Mouse (Mus musculus) cerebellum, adult 11 months (tissue): ENCODE measurements around the gene Sfxn4.
"Not testable (repeated sequence)": the region's sequence is repeated elsewhere in the genome, so short reads cannot be mapped to it uniquely, and the experiment has no call there.

ENCODE experiments used
- DNase-seq: peaks from one replicate; pipeline ENCODE4 v3.0.0; 2022

The Sfxn4 gene

GRCm38 (mm10) chr19:60860868-60861700 lies at the start of gene Sfxn4:
Gene Sfxn4, minus strand, starts transcription at chr19:60861479.
- peak; percentile 87 for DNase-seq

- DNase-seq, result no peak
Measured at GRCm38 (mm10) chr19:60910304-60910703, 49.0 kb upstream of the Sfxn4 start.

GRCm38 (mm10) chr19:60905477-60905876 lies 44.2 kb upstream of the Sfxn4 start:
- DNase-seq, result no peak

GRCm38 (mm10) chr19:60903971-60904370 lies 42.7 kb upstream of the Sfxn4 start:
- DNase-seq, result no peak

GRCm38 (mm10) chr19:60903139-60903538 lies 41.9 kb upstream of the Sfxn4 start:
- no peak for DNase-seq

DNA sequence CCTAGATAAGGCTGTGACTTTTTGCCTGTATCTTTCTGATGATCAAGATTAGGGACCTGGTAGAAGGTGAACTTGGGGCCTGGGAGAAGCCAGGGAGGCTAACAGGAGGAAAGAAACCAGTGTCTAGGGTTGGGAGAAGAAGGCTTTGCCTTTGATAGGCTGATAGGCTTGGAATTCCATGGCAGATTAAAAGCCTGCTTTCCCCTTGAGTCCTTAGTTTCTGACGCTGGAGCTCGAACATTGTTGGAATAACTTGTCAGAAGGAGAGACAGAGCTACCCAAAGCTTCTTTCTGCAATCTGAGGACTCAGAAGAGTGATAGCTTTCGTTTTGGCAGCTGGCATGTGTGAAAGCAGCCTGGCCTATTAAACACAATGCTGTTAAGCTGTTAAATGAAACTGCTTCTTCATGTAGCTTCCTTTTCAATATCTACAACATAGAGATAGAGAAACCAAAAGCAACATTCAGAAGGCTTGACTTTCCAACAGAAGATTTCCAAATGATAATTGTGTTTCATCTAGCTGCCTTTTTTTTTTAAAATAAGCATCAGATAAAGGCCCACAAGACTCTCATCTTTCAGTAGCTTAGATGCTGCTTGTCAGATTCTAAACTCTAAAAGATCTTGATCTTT lies 34.1 kb upstream of the Sfxn4 start:
- no peak for DNase-seq

- peak; percentile 61 for DNase-seq
Measured at GRCm38 (mm10) chr19:60891934-60892547, 30.8 kb upstream of the Sfxn4 start.

DNA sequence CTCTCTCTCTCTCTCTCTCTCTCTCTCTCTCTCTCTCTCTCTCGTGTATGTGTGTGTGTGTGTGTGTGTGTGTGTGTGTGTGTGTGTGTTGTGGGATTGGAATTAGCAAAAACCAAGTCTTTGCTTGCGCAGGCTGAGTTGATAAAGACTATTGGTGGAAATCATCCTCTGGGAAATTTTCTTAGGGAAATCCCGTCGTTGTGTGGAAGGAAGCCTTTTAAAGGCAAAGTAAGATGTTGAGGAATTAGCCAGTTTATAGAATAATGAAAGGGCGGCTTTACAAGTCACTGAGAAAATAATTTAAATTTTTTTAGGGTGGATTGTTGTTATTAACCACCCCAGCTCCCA lies 29.8 kb upstream of the Sfxn4 start:
- no peak for DNase-seq

GRCm38 (mm10) chr19:60890391-60891122 lies 29.3 kb upstream of the Sfxn4 start:
- DNase-seq, result no peak

- peak; percentile 93 for DNase-seq
Measured at GRCm38 (mm10) chr19:60889714-60890315, 28.5 kb upstream of the Sfxn4 start, which contains the start of gene Grk5. Gene Grk5, plus strand, starts transcription at chr19:60889749.

DNA sequence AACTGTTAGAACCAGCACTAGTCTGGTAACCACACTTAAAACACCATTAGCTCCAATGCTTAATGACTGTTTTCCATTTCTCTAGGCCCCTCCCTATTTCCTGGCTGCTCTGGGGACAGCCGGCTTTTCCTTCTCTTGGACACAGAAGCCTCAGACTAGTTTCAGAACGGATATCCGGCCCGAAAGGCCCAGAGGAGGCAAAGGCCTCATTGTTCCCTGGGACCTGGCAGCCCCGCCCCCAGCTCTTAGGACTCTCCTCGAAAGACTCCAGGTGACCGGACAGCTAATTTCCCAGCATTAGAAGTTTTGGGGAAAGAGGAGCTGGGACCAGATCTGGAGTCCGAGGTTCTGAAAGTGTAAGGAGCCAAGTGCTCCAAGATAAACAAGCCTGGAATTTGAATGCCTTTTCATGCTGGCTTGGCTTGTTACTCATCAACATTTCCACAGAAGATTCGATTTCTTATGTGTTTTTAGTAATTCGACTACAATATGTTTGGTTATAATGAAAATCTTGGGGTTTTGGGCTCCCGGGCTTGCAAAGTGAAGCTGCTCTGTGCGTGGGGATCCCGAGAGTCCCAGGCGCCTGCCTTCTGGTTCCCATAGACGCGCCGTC lies 27.9 kb upstream of the Sfxn4 start:
- DNase-seq, result peak; percentile 42

DNA sequence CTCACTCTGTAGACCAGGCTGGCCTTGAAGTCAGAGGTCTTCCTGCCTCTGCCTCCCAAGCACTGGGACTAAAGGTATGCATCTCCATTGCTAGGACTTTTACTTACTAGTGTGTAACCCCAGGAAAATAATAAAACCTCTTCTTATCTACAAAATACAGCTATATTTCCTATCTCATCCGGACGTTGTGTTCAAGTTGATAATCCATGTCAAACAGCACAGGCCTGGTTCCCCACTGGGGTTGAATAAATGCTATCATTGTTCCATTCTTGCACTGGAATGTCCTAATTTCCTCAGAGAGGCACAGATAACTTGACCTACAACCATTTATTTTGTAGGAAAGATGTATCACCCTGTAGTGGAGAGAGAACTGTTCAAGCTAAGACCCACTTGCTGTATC lies 26.4 kb upstream of the Sfxn4 start:
- no peak for DNase-seq

- no peak for DNase-seq
Measured at GRCm38 (mm10) chr19:60883129-60883528, 21.9 kb upstream of the Sfxn4 start.

- DNase-seq, result peak; percentile 95
Measured at GRCm38 (mm10) chr19:60874064-60874694, 12.9 kb upstream of the Sfxn4 start, which contains the start of gene Prdx3. Gene Prdx3, minus strand, starts transcription at chr19:60874556.

DNA sequence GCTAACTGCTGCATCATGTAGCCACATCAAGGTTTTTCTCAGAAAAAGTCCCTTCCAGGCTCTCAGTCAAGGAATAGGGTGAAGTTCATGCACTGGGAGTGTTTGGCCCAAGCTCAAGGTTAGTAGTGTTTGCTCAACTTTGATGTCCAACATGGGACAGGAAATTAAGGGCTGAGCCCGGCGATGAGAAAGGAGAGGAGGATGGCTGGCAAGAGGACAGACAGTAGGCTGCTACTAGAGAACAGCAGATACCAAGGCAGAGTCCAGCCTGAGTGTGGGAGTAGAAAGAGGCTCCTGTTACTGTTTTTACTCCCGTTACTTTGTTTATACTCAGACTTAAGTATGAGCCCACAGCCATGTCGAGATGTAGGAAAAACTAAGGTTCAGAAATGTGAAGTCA lies 12.2 kb upstream of the Sfxn4 start:
- no peak for DNase-seq

DNA sequence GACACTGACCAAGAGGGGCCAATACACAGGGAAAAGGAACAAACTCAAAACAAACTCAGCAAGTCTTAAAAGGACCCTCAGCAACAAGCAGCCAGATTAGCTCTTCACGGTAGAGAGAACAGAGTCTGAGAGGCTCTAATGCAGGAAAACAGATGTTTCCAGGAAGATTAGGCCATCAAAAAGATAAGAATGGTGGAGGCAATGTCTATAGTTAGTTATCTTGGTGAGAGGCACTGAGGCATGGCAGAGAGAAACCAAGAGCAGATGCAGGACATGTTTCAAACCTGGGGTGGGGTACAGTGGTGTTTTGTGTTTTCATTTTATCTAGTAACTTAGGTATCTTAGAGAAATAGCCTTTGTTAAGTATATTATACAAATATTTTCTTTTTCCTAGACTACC lies 11.0 kb upstream of the Sfxn4 start:
- no peak for DNase-seq

GRCm38 (mm10) chr19:60871366-60871765 lies 10.1 kb upstream of the Sfxn4 start:
- DNase-seq, result no peak

GRCm38 (mm10) chr19:60870489-60870888 lies 9.2 kb upstream of the Sfxn4 start:
- no peak for DNase-seq

GRCm38 (mm10) chr19:60866169-60866568 lies 4.9 kb upstream of the Sfxn4 start:
- not testable (repeated sequence) for DNase-seq

DNA sequence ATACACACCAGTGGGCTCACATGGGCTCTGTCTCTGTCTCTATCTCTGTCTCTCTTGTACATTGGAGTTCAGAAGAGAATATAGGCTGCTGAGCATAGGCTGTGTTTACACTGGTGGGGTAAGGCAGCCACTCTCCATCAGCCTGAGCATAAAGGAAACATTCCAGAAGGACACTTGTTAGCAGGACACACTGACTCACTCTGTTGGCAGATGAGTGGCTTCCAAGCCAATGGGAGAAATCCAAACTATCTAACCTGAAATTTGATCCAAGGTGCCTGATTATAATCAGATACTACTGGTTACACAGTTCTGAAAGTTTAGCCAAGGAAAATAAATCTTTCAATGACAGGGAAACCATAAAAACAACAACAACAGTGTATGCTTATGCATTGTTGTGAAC lies 15.5 kb downstream of the Sfxn4 start:
- DNase-seq, result no peak

- DNase-seq, result no peak
Measured at GRCm38 (mm10) chr19:60843324-60843723, 18.0 kb downstream of the Sfxn4 start.

DNA sequence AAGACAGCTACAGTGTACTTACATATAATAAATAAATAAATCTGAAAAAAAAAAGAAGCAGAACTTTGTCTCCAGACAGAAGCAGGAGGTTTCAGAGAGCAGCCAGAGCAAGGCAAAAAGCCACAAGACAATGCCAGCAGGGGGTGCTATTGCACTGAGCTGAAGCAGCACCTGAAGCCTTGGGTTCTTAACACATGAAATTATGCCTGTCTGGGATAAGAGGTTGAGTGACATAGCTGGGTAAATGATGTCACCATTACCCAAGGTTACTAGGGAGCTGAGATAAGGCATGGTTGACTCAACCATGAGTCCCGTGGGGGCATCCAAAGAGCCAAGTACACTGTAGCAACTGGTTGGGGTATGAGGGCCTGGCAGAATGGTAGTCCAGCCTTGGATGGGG lies 23.5 kb downstream of the Sfxn4 start:
- peak; percentile 53 for DNase-seq
